Mouse (Mus musculus) hindbrain, embryonic 10.5 days (tissue): ENCODE data around the gene Cct3. TPM values are rescaled to one million over a fixed set of nuclear protein-coding genes. Genes with fewer than 3 reads are reported as not detected.

Experiments used
- polyA plus RNA-seq: library from polyadenylated mRNA; unstranded; fragments of >200 nt; fragmentation: Nextera tagmentation; extraction: Ambion mirVana; gene quantifications from 2 replicates; pipeline ENCODE4 v1.2.1, GENCODE M21; 2016

The Cct3 gene
- polyA plus RNA-seq, 1 experiment from 2014 or later, result 755 TPM

Other genes starting within 250 kb of the Cct3 start
- 125 and 142 TPM in 2 replicates for gene Naxe, start 238.6 kb upstream of the Cct3 start, polyA plus RNA-seq
- gene Ttc24, start 218.8 kb upstream of the Cct3 start, polyA plus RNA-seq, result 0.09 TPM in 1 of 2 replicates, not detected in the other
- gene Iqgap3, start 215.1 kb upstream of the Cct3 start, polyA plus RNA-seq, result 19.5 and 24.3 TPM in 2 replicates
- 10.2 and 15.1 TPM in 2 replicates for gene Mef2d, start 154.7 kb upstream of the Cct3 start, polyA plus RNA-seq
- not detected in 2 replicates for gene Rhbg, start 42.4 kb upstream of the Cct3 start, polyA plus RNA-seq
- not detected in 2 replicates for gene Gm38392, start 9.9 kb upstream of the Cct3 start, polyA plus RNA-seq
- gene Tsacc, start 117 bp upstream of the Cct3 start, polyA plus RNA-seq, result 14.4 and 15.4 TPM in 2 replicates
- 150 and 157 TPM in 2 replicates for gene Glmp, start 27.9 kb downstream of the Cct3 start, polyA plus RNA-seq
- gene Tmem79, start 39.0 kb downstream of the Cct3 start, polyA plus RNA-seq, result 1.5 and 2.7 TPM in 2 replicates
- 84.1 and 87.8 TPM in 2 replicates for gene Smg5, start 39.1 kb downstream of the Cct3 start, polyA plus RNA-seq
- gene Paqr6, start 67.5 kb downstream of the Cct3 start, polyA plus RNA-seq, result 0.86 and 1.4 TPM in 2 replicates
- gene Bglap3, start 75.6 kb downstream of the Cct3 start, polyA plus RNA-seq, result 0.12 TPM in 1 of 2 replicates, not detected in the other
- gene Bglap2, start 81.6 kb downstream of the Cct3 start, polyA plus RNA-seq, result not detected in 2 replicates
- gene Bglap, start 87.3 kb downstream of the Cct3 start, polyA plus RNA-seq, result not detected in 2 replicates
- 157 and 167 TPM in 2 replicates for gene Pmf1, start 113.2 kb downstream of the Cct3 start, polyA plus RNA-seq
- gene Slc25a44, start 128.0 kb downstream of the Cct3 start, polyA plus RNA-seq, result 19.2 and 20.3 TPM in 2 replicates
- gene Sema4a, start 164.1 kb downstream of the Cct3 start, polyA plus RNA-seq, result 3.8 and 8.6 TPM in 2 replicates
- gene Lmna, start 212.8 kb downstream of the Cct3 start, polyA plus RNA-seq, result 13.4 and 24.0 TPM in 2 replicates
- gene Mex3a, start 235.3 kb downstream of the Cct3 start, polyA plus RNA-seq, result 30.7 and 31.0 TPM in 2 replicates